Mouse (Mus musculus): ENCODE data around the gene Ntrk2.

DNA sequence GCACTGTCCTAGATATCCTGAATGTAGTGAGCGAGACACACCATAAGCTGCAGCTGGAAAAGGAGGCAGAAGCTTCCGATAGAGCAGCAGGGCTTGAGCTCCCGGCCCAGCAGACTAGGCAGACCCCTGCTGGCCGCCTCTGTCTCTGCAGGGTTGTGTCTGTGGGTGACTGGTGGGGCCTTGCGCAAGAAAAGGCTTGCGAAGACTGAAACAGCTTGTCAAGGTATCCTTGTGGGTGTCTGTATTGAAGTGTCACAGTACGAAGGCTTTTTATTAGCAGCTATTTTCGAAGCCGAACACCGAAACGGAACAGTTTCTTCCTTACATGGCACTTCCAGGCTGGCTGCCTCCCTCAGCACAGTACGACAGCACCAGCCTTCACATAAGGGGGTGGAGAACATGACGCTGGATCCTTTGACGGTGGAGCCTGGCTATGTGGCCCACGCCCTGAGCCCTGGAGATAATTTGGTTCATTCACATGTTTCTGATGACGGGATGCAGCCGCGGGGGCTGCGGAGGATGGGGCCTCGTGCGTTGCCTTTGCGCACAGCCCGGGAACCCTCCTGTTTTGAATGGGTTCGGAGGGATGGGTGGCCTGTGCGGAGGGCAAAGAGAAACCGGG, 267.4 kb downstream of the Ntrk2 start:
- TF ChIP-seq CTCF (IDR thresholded peaks at IDR 0.05; ENCODE audit: extremely low read depth, insufficient read depth, low read length) (peak; percentile 67), POLR2A (IDR thresholded peaks at IDR 0.05; ENCODE audit: extremely low read depth, insufficient read depth, low read length) (0 out of 2 replicates have a peak, but pooled peaks have one; percentile 37)
